Mouse (Mus musculus): Measurements from ENCODE around the gene Rhob.

The Rhob gene

GRCm38 (mm10) chr12:8450028-8450427 is 49.8 kb downstream of the Rhob start:
- DNase-seq (ENCODE audit: low read depth, low spot score): no peak

All from WW6 (cell line).